Mouse (Mus musculus): ENCODE measurements around the gene Twsg1. TPM values are rescaled to one million over a fixed set of nuclear protein-coding genes. Genes with fewer than 3 reads are reported as not detected.

Twsg1 gene
- total RNA-seq, 2 experiments from 2014 or later = 27.1 to 27.6 TPM

DNA sequence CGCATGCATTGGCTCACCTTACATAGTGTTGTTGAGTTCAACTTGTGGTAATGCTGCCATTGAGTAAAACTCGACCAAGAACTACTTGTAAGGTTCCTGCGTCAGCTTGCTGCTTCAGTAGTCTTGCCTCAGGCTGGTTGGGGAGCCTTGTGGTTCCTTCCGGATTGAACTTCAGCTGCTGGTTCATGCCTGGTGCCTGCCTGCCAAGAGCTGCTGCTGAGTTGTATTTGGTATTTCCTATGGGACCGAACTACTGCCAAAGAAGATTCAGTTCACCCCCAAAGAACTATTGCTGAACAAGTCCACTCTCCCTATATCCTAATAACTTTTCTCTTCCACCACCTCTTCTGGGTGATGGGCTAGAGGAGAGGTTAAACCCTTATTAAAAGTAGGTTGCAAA is 61.5 kb downstream of the Twsg1 start:
- no peak for DNase-seq (ENCODE audit: low spot score in 2 of 2)

DNA sequence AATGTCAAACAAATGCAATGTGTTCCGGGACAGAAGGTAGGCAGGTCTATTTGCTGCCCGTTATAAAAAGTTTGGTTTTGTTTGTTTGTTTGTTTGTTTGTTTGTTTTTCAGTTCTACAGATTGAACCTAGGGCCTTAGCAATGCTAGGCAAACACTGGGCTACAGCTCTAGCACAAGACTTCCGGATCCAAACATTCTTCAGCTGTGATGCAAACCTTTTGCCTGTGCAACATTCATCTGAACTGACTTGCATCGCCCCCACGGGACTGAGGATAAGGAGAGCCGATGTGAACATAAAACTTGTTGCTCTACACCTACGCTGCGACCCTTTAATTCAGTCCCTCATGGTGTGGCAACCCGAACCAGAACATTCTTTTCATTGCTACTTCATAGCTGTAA is 64.5 kb downstream of the Twsg1 start:
- DNase-seq (ENCODE audit: low spot score in 2 of 2) = no peak

DNA sequence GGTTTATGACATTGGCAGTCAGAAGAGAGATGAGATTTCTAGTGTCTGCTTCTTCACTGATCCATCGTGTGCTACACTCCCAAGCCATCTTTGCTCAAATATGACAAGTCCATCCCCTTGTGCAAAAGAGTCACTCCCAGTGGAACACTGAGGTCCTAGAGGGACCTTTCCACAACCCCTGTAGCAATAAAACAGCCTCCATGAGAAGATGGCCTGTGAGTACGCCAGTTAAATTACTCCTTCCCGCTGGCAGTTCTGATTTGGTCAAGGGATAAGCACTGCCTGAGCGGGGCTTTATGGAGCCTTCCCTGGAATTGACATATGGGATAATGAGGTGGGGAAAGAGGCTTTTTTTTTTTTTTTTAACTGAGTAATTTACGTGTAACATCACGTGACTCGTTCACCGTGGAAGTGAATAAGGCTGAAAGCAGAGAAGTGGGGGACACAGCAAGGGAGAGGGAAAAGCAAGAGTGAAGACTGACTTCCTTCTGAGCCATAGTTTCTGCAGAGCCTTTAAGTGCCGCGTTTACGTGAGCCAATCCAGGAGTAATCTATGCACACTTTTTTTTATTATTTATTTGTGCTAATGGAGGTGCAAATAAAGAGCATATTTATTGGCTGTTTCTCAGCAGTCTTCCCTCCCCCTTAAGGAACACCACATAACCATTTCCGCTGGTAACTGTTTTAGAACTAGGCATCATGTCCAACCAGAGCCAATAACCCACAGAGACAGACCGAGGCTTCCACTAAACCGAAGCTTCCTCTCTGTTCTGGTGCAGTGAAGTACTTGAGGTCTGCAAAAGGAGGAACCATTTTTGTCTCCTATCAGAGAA is 65.1 kb downstream of the Twsg1 start, which contains the start of gene Ralbp1:
Gene Ralbp1, minus strand, starts transcription at position 102 of the 833 bp plus-strand sequence.
- peak; percentile 35 to 65 for DNase-seq (ENCODE audit: low spot score in 2 of 2)

DNA sequence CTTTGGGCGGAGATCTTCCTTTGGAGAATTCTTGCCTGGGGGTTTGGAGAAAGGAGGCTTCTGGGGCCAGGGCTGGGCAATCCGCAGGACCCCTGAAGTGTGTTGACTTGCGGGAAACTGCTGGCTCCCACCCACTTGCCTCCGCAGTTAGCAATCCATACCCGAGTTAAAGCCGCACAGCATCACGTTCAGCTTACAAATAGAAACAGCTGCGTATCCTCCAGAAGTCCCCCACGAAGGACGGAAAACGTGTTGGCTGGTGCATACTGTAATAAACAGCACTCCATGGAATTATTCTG is 65.7 kb downstream of the Twsg1 start:
- DNase-seq (ENCODE audit: low spot score in 2 of 2) = no peak

DNA sequence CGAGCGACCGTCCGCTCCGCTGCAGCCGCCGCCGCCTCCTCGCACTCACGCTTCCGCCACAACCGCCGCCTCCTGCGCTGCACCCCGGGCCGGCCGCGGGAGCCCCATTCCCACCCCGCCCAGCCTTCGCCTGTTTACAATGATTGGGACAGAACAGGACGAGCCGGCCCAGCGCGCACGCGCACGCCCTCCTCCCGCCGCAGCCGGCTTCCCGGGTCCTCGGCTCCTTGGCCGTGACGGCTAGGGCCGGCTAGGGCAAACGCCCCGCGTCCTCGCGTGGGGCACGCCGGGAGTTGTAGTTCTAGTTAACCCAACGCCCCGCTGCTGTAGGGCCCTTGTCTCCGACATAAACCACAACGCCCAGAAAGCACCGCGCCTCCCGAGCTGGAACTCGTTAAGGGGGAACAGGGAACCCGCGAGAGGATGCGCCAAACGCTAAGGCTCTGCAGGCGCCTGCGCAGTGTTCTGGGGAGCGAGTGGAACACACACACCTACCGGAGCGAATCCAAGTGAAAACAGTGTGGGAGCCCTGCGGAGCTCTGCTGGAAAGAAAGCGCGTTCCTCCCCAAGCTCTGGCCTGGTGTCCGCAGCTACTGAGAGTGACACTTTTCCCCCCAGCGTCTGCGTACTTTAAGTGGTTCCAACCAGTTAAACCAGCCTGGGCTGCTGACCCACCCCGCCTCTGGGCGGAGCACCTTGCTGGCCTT is 66.2 kb downstream of the Twsg1 start:
- peak; percentile 100 for DNase-seq (ENCODE audit: low spot score in 2 of 2)

DNA sequence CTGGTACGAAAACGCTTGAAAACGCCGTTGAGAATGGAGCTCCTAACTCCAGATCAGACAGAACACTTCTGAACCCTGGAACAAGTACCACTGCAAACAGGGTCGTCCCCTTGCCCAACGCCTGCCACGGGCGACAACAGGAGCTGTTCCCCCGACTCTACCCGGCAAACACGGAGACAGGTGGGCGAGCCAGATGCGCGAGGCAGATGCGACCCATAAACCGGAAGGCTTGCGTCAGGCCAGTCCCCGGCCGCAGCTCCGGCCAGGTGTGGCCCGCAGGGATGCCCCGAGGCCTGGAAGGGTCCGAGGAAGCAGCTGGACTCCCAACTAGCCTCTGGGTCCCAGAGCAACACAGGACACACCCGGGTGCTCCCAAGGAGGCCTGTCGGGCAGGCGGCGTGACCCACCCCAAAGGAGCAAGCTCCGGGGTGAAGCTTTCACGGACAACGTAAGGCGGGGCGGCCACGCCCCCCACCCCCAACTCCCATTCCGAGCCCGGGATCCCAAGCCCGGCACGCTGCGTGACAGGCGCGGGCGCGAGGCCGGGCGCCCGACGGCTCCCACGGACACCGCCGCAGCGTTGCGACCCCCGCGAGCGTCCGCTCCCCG is 66.9 kb downstream of the Twsg1 start:
- DNase-seq (ENCODE audit: low spot score in 2 of 2) = peak in 1 of 2 experiments; percentile 21

DNA sequence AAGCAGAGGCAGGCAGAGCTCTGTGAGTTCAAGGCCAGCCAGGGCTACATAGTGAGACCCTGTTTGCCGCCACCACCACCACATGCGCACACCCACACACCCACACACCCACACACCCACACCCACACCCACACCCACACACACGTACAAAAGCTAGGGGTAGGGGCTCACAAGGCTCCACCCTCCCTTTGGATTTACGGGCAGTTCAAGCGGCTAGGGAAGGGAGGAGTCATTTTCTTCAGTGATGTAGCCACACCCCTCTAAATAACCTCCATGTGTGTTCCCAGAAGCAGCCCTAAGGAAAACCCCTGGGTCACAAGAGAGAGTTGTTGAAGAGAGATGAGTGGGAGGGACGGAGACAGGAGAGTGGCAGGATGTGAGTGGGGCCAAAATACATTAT is 74.0 kb downstream of the Twsg1 start:
- DNase-seq (ENCODE audit: low spot score in 2 of 2) = no peak

DNA sequence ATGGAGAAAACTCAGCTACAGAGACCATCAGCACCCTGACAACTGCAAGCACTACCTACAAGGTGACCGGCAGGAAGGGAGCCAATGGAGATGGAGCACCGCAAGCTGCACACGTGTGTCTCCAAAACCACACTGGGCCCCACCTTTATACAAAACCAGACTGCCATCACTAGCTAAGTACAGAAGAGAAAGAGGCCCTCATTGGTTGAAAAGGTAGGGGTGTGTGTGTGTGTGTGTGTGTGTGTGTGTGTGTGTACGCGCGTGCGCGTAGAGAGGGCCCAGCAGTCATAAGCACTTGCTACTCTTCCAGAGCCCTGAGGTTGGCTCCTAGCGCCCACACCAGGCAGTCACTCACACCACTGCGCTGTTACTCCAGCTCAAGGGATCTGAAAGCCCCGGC is 77.2 kb downstream of the Twsg1 start:
- no peak for DNase-seq (ENCODE audit: low spot score in 2 of 2)

DNA sequence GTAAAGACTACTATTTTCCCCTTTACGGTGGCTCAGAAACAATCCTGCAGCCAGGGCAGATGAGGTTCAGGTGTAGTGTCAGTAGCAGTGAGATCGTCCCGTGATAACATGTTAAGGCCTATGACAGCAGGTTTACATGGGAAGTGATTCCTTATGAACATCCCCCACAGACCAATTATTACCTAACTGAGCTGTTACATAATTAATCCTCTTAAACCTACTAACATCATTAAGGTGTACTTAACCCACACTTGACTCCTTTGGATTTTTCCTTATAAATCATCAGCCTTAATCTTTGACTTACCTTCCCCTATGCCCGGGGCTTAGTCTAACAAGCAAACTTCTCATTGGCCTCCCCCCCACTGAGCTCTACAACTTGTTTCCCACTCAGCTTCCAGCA is 77.9 kb downstream of the Twsg1 start:
- no peak for DNase-seq (ENCODE audit: low spot score in 2 of 2)

DNA sequence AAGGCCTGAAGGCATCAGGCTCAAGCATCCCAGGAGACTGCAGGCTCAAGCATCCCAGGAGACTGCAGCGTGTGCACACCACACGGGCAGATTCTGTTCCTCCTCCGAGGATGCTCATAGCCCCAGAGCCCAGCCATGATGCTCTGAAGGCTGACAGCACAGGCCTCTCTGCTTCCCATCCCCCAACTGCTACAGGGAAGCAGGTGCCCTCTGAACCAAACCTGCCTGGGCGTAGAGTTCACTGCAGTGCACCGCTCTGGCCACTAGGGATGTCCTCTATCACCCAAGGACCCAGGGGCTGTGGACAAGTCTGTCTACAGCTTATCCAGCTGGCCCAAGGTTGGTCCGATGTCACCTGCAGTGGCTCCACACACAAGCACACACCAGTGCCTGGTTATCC is 78.4 kb downstream of the Twsg1 start:
- peak in 1 of 2 experiments; percentile 28 for DNase-seq (ENCODE audit: low spot score in 2 of 2)

DNA sequence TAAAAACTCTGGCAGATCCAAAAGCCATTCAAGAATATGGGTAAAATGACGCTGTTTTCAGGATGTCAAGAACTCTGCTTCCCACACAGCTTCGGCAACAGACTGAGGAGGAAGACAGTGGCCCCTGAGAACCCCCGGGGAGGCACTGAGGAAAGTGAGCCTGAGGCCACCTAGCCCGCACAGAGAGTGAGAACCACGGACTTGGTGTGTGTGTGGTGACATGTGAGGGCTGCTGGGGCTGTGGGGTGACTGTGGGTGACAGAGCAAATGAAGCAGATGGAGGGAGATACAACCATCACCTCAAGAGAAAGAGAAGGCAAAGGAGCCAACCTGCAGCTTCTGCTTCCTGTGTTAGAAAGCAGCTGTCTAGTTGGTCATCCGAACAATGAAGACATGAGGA is 79.0 kb downstream of the Twsg1 start:
- no peak for DNase-seq (ENCODE audit: low spot score in 2 of 2)

Other genes with a start within 250 kb of the Twsg1 start
- gene Rab31, start 178.5 kb downstream of the Twsg1 start, total RNA-seq (2021) = 10 to 100 TPM; 52.0 to 55.6 TPM
- 10 to 100 TPM; 26.3 to 36.5 TPM for gene Ppp4r1, start 168.7 kb downstream of the Twsg1 start, total RNA-seq (2021)
- gene Ralbp1, start 65.4 kb downstream of the Twsg1 start, total RNA-seq (2021) = 10 to 100 TPM; 67.1 to 67.7 TPM
- gene Ankrd12, start 125.9 kb upstream of the Twsg1 start, total RNA-seq (2021) = 100 to 1,000 TPM; 272 to 293 TPM
- gene Ndufv2, start 150.3 kb upstream of the Twsg1 start, total RNA-seq (2021) = 100 to 1,000 TPM; 246 to 250 TPM
- gene Washc1, start 160.3 kb upstream of the Twsg1 start, total RNA-seq (2021) = 10 to 100 TPM; 44.8 to 46.5 TPM
- 1 to 10 TPM; 1.2 to 1.5 TPM for gene Ddx11, start 172.3 kb upstream of the Twsg1 start, total RNA-seq (2021)

Measured in layer of hippocampus, adult 18-20 months (tissue).